Mouse (Mus musculus): ENCODE measurements around the gene Slc36a3. TPM values are rescaled to one million over a fixed set of nuclear protein-coding genes. Genes with fewer than 3 reads are reported as not detected.
"Not testable (repeated sequence)": the region's sequence is repeated elsewhere in the genome, so short reads cannot be mapped to it uniquely, and the experiment has no call there.

Slc36a3 gene
- polyA plus RNA-seq, 1 experiment from 2014 or later, result not detected

DNA sequence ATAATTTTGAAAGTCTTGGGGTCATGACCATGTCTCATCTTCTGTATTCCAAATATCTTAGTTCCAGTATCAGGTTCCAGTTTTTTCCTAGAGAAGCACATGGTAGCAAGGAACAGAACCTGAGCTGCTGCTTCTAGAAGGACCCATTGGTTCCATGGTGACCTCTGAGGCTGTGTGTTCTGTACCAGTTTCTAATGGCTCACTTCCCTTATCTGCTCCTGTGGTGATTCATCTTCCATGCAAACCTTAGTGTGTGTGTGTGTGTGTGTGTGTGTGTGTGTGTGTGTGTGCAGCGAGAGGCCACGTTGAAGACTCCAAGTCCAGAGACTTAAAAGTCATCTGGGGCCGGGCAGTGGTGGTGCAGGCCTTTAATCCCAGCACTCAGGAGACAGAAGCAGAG is 35.5 kb downstream of the Slc36a3 start:
- H3K9me3 ChIP-seq, result no peaks in the 10 kb centered on the region
- WGBS, result 85% methylated on average over 3 of the region's 3 CpGs

DNA sequence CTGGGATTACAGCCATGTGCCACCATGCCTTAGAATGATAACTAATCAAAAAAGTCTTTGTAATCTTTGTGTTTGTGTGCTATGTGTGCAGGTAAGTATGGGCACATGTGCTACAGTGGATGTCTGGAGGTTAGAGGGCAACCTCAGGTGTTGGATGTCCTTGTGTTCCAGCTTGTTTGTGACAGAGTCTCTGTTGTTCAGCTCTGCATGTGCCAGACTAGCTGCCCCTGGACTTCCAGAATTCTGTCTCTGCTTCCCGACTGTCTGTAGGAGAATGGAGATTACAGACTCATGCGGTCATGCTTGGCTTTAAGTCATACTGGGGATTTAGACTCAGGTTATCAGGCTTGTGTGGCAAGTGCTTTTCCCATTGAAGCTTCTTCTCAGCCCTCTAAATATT is 37.2 kb downstream of the Slc36a3 start:
- no peaks in the 10 kb centered on the region for H3K27me3 ChIP-seq (ENCODE audit: insufficient read depth, poor library complexity, severe bottlenecking)
- no peak overlapping the region for H3K27ac ChIP-seq
- H3K9me3 ChIP-seq, result no peaks in the 10 kb centered on the region
- no peak for DNase-seq (ENCODE audit: low spot score)
- WGBS, result 79% methylated on average over 2 of the region's 2 CpGs
- H3K36me3 ChIP-seq, result no peaks in the 10 kb centered on the region
- H3K4me1 ChIP-seq (replicated peaks), result peaks cover 12% of the 10 kb centered on the region
- no peak overlapping the region for H3K4me3 ChIP-seq

More for the DNA sequence above, 35.5 kb downstream of the Slc36a3 start:
- DNase-seq (ENCODE audit: low spot score), result no peak
- Histone ChIP-seq H3K4me3 (no peak overlapping the region), H3K36me3 (no peaks in the 10 kb centered on the region), H3K4me1 (replicated peaks) (peaks cover 12% of the 10 kb centered on the region), H3K27ac (no peak overlapping the region), H3K27me3 (ENCODE audit: insufficient read depth, poor library complexity, severe bottlenecking) (no peaks in the 10 kb centered on the region)

DNA sequence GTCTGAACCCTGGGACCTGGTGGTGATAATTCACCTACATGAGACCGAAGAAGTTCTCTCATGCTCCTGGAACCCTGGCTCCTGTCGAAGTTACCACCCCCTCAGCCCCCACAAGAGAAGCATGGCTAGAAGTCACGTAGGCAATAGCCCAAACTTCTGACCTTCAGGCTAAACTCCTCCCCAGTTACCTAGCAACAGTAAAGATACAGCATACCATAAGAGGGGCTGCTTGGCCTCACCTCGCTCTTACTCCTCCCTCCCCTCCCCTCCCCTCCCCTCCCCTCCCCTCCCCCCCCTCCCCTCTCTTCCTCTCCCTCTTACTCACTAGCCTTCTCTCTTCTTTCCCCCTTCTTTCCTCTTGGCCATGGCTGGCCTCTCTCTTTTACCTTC is 37.7 kb downstream of the Slc36a3 start:
- H3K4me3 ChIP-seq; H3K27ac ChIP-seq; DNase-seq (ENCODE audit: low spot score); H3K9me3 ChIP-seq; H3K36me3 ChIP-seq; H3K27me3 ChIP-seq (ENCODE audit: insufficient read depth, poor library complexity, severe bottlenecking): not testable (repeated sequence)
- peaks cover 12% of the 10 kb centered on the region for H3K4me1 ChIP-seq (replicated peaks)
- 42% methylated on average over 4 of the region's 4 CpGs for WGBS

DNA sequence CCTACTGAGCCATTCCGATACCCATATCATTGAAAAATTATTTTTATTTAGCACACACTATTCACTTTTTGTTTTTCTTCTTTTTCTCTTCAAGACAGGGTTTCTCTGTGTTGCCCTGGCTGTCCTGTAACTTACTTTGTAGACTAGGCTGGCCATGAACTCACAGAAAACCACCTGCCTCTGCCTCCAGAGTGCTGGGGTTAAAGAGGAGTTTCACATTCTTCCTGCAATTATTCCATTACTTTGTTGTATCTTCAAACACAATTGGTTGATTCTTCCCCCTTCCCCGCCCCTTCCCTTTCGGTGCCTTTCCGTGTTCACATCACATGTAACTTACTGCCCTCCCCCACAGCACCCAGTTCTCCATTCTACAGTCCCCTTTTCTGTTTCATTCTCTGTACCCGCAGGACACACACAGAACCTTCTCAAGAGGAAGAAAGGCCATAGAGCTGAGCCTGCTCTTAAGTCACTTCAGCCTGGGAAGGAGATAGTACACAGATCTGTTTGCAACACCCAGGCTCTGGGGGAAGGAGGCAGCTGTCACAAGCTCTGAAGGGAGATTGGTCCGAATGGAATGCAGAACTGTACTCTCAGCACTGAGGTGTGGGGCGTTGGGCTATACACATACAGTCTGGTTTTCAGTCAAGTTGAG is 38.2 kb downstream of the Slc36a3 start:
- Histone ChIP-seq H3K4me1 (replicated peaks) (peaks cover 12% of the 10 kb centered on the region), H3K36me3 (no peaks in the 10 kb centered on the region), H3K4me3 (no peak overlapping the region), H3K27me3 (ENCODE audit: insufficient read depth, poor library complexity, severe bottlenecking) (no peaks in the 10 kb centered on the region), H3K9me3 (no peaks in the 10 kb centered on the region), H3K27ac (no peak overlapping the region)
- peak; percentile 6 for DNase-seq (ENCODE audit: low spot score)
- 73% methylated on average over 7 of the region's 7 CpGs for WGBS

DNA sequence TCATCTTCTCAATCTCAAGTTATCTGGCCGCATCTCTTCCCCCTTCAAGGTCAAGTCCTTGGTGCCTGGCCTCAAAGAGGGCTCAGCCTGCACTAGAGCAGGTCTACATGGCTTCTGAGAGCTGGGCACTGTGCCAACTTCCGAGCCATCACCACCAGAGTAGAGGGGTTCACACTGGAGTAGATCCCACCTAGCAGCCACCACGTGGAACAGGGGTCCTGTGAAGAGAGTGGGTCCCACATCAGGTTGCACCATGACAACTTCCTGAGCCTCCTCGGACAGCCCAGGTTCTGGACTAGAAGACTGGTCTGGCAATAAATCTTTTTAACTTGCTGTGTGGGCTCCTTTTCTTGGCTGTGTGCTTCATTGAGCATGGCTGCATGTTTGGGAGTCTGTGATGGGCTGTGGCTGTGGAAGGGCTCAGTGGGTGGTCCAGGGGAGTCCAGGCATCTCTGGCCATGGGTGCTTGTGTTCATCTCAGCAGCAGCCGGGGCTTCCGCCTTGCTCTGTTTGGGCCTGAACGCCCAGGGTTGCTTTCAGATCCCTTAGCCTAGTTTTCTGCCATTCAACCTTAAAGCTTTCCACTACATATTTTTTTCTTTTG is 40.8 kb downstream of the Slc36a3 start:
- Histone ChIP-seq H3K27ac (no peak overlapping the region), H3K4me1 (replicated peaks) (peaks cover 12% of the 10 kb centered on the region), H3K36me3 (no peaks in the 10 kb centered on the region), H3K4me3 (no peak overlapping the region), H3K9me3 (no peaks in the 10 kb centered on the region), H3K27me3 (ENCODE audit: insufficient read depth, poor library complexity, severe bottlenecking) (no peaks in the 10 kb centered on the region)
- 84% methylated on average over 7 of the region's 7 CpGs for WGBS
- DNase-seq (ENCODE audit: low spot score), result no peak

DNA sequence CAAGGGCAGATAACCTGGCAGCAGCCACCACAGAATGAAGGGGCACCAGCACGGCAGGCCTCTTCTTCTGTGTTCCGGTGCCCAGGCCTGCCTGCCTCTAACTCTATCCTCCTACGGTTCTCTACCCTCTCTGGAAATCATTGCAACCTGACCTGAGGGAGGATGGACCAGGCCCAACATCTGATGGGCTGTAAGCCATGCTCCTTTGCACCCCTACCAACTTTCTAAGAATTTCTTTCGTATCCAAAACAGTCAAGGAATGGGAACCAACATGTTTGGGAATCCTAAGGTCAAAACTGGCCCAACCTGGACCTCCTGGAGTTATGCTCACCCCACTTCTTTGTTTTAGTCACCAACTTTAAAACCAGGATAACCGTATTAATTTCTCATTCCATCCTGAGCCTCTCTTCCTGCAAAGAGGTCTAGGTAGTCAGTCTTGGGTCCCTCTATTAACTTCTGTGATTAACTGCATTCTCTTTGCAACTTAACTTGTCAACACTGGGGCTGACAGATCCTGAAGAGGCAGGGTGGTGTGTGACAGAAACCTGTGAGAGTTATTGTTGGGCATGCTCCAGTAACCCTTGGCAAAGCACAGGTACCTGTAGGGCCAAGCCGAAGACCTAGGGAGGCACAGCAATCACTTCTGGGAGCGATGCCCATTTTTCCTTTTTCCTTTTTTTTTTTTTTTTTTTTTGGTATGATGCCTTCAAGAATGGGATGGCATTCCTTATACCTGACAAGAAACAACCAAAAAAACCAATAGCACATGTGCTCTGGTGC is 41.8 kb downstream of the Slc36a3 start:
- no peak overlapping the region for H3K4me3 ChIP-seq
- H3K36me3 ChIP-seq, result no peaks in the 10 kb centered on the region
- DNase-seq (ENCODE audit: low spot score), result no peak
- no peak overlapping the region for H3K27ac ChIP-seq
- peaks cover 12% of the 10 kb centered on the region for H3K4me1 ChIP-seq (replicated peaks)
- no peaks in the 10 kb centered on the region for H3K27me3 ChIP-seq (ENCODE audit: insufficient read depth, poor library complexity, severe bottlenecking)
- 93% methylated on average over 7 of the region's 7 CpGs for WGBS
- H3K9me3 ChIP-seq, result no peaks in the 10 kb centered on the region

DNA sequence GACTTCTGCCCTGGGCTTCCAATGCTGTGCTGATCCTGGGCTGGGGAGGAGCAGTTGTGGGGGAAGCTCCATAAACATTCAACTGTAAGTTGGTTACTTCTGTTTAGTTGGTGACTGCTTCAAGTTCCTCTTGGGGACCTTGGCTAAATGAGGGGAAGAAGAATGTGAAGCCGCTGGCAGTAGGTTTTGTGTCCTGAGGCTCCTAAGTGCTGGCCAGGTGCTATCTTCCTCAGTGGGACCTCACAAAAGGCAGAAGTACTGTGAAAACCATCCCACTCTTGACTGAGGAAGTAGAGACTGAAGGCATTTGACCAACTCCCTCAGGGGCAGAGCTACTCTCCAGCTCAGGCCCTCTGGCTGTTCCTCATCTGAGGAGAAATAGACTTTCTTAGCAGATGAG is 44.9 kb downstream of the Slc36a3 start:
- WGBS, result 94% methylated on average over 1 of the region's 1 CpGs
- Histone ChIP-seq H3K27ac (no peak overlapping the region), H3K27me3 (ENCODE audit: insufficient read depth, poor library complexity, severe bottlenecking) (no peaks in the 10 kb centered on the region), H3K4me1 (replicated peaks) (peaks cover 10% of the 10 kb centered on the region), H3K36me3 (no peaks in the 10 kb centered on the region), H3K4me3 (no peak overlapping the region), H3K9me3 (no peaks in the 10 kb centered on the region)
- no peak for DNase-seq (ENCODE audit: low spot score)

DNA sequence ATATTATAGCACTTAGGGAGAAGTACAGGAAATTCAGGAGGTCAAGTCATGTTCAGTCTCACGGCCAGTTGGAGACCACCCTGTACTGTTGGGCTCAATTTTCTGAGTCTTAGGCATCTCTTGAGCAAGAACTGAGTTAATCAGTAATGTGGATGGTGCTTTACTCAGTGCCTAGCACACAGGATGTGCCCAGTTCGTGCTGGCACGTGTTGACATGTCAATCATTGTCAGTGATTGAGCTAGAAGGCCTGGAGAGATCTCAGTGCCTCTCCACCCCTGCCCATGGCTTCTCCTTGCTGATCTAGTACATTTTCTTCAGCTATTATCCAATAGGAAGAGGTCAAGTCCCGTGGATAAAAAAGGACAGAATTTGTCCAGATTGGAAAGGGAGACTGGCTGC is 46.1 kb downstream of the Slc36a3 start:
- H3K27me3 ChIP-seq (ENCODE audit: insufficient read depth, poor library complexity, severe bottlenecking), result no peaks in the 10 kb centered on the region
- WGBS, result 83% methylated on average over 4 of the region's 4 CpGs
- no peak overlapping the region for H3K4me3 ChIP-seq
- no peaks in the 10 kb centered on the region for H3K36me3 ChIP-seq
- no peak for DNase-seq (ENCODE audit: low spot score)
- H3K9me3 ChIP-seq, result no peaks in the 10 kb centered on the region
- H3K4me1 ChIP-seq (replicated peaks), result peaks cover 10% of the 10 kb centered on the region
- H3K27ac ChIP-seq, result no peak overlapping the region

DNA sequence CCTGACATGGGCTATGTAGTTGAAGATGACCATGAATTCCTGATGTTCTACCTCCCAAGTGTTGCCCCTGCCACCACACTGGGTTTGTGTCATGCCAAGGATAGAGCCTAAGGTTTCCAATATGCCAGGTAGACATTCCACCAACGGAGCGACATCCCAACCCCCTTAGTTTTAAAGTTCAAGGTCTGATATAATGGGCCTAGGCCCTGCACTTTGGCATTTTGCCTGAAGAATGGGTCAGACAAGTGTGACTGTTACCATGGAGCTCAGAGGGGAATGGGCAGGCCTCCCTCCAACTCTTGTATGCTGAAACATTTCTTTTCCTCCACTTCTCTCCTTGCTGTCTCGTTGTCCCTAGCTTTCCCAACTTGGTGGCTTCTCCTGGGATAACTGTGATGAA is 48.3 kb downstream of the Slc36a3 start:
- H3K27ac ChIP-seq, result 0 out of 2 replicates have a peak overlapping the region, but pooled peaks have one; percentile 35
- peaks cover 24% of the 10 kb centered on the region for H3K4me1 ChIP-seq (replicated peaks)
- peaks cover 8% of the 10 kb centered on the region for H3K27me3 ChIP-seq (ENCODE audit: insufficient read depth, poor library complexity, severe bottlenecking)
- WGBS, result 78% methylated on average over 3 of the region's 3 CpGs
- H3K9me3 ChIP-seq, result no peaks in the 10 kb centered on the region
- DNase-seq (ENCODE audit: low spot score), result no peak
- H3K36me3 ChIP-seq, result no peaks in the 10 kb centered on the region
- H3K4me3 ChIP-seq, result no peak overlapping the region

DNA sequence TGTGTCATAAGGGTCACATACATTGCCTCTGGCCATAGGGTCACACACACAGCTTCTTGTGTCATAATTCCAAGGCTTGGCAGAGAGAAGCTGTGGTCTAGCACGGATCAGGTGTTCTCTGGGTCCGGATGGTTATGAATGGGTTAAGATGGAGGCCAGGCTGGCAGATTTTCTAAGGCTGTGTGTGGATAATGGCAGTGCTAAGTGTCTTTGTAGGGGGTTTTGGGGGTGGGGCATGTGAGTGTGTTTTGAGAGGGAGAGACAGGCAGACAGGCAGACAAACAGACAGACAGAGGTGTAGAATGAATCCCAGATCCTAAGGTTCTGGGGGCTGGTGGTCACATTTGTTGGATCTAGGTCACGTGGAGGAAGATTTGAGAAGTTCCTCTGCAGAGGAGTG is 49.5 kb downstream of the Slc36a3 start:
- DNase-seq (ENCODE audit: low spot score), result no peak
- no peaks in the 10 kb centered on the region for H3K9me3 ChIP-seq
- H3K4me3 ChIP-seq, result no peak overlapping the region
- peaks cover 8% of the 10 kb centered on the region for H3K27me3 ChIP-seq (ENCODE audit: insufficient read depth, poor library complexity, severe bottlenecking)
- H3K27ac ChIP-seq, result no peak overlapping the region; the same call in 1 of the 2 replicates
- WGBS, result 80% methylated on average over 3 of the region's 3 CpGs
- peaks cover 32% of the 10 kb centered on the region for H3K4me1 ChIP-seq (replicated peaks)
- no peaks in the 10 kb centered on the region for H3K36me3 ChIP-seq

DNA sequence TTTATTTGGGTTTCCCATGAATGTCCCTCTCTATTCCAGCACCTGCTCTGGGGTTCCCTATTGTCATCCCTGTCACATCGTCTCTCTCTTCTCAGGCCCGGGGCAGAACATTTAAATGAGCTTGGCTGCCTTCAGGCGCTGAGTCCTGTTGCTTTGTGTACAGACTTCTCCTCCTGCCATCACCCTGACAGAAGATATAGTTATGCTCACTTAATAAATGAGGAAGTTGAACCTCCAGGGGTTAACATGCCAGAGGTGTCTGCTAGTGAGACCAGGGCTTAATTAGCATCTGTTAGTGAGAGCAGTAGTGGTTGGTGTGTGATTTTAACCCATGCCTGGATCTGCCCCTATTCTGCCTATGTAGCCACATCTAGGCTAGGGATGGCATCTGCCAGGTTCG is 51.6 kb downstream of the Slc36a3 start:
- Histone ChIP-seq H3K36me3 (no peaks in the 10 kb centered on the region), H3K4me1 (replicated peaks) (peaks cover 33% of the 10 kb centered on the region), H3K4me3 (no peak overlapping the region), H3K9me3 (no peaks in the 10 kb centered on the region), H3K27me3 (ENCODE audit: insufficient read depth, poor library complexity, severe bottlenecking) (peaks cover 8% of the 10 kb centered on the region), H3K27ac (0 out of 2 replicates have a peak overlapping the region, but pooled peaks have one; percentile 0)
- DNase-seq (ENCODE audit: low spot score), result peak; percentile 4
- 42% methylated on average over 4 of the region's 4 CpGs for WGBS

DNA sequence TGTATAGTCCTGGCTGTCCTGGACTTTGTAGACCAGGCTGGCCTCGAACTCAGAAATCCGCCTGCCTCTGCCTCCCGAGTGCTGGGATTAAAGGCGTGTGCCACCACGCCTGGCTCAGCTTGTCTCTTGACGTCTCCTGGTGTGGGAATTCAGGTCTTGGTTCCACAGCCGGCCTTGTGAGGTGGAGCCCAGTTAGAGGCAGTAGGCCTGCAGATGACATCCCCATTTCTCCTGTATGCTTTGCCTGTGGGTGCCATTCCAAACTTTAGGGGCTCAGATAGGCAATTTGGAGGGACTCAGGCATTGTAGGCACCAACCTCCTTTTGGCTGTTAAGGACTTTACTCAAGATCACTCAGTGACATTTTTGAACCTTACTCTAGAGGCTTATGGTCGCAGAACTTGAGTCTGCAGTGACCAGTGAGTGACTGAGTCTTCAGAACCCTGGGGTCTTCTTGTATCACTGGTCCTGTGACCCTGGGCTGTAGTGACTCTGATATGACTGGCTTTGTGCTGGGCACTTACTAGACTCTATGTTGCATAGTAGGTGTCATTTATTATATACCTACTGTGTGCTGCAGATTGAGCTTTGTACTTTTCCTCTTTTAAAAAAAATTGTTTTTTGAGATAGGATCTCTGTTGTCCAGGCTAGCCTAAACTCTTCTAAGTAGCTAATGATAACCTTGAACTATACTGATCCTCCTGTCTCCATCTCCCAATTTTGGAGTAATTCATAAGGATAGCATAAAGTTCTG is 52.3 kb downstream of the Slc36a3 start:
- Histone ChIP-seq H3K36me3 (no peaks in the 10 kb centered on the region), H3K27me3 (ENCODE audit: insufficient read depth, poor library complexity, severe bottlenecking) (peaks cover 8% of the 10 kb centered on the region), H3K4me3 (no peak overlapping the region), H3K27ac (no peak overlapping the region), H3K4me1 (replicated peaks) (peaks cover 33% of the 10 kb centered on the region), H3K9me3 (no peaks in the 10 kb centered on the region)
- no peak for DNase-seq (ENCODE audit: low spot score)
- WGBS, result 93% methylated on average over 8 of the region's 8 CpGs
